Mouse (Mus musculus) megakaryocyte, embryonic 14.5 days (primary cell): ENCODE results near the gene Ttc21a.

Experiments
- FLI1 ChIP-seq: IDR thresholded peaks from 2 replicates; pipeline ENCODE4 v1.6.1; 2012; ENCODE audit warnings: low read length, inconsistent platforms, mixed read lengths
- GATA1 ChIP-seq: IDR thresholded peaks from 3 replicates; pipeline ENCODE4 v1.6.1; 2012; ENCODE audit warnings: mixed read lengths, low read length, inconsistent platforms, borderline replicate concordance

DNA sequence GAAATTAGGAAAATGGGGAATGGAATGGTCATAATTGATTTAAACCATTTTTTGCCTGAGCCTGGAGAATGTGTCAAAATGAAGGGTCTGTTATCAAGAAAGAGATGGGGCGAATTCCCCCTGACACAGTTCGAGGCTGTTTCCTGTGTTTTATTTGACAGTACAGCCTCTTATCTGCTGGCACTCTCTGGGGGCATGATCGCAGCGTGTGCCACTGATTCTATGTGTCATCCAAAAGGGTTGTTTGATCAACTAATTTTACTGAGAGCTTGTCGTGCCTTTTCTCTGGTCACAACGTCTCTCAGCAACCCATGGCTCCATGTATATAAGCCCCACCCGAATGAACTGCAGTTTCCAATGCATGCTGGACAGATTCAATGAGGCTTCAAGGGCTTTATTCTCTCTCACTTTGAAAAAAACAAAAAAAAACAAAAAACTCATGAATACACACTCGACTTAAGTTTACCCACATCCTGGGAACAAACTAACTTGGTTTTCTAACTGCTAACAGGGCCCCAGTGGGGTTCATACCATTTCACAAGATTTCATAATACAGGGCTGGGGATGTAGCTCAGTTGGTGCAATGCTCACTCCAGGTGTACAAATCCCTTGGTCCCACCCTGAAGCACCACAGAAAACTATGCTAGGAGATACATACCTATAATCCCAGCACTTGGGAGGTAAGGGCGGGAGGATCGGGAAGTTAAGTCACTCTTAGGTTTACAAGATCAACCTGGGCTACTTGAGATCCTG lies 55.9 kb downstream of the Ttc21a start:
- TF ChIP-seq FLI1 (no peak), GATA1 (no peak)
